Mouse (Mus musculus) adrenal gland, adult 8-10 months (tissue): Measurements from ENCODE around the gene Nrbf2. TPM values are rescaled to one million over a fixed set of nuclear protein-coding genes. Genes with fewer than 3 reads are reported as not detected.

Experiments
- DNase-seq: peaks from one replicate; pipeline ENCODE4 v3.0.0; 2022
- total RNA-seq, 4 experiments: library from RNA; stranded (reverse); gene quantifications; 2 replicates each; pipeline ENCODE4 v1.2.4; 2022

The Nrbf2 gene
- total RNA-seq = 10 to 100 TPM; 12.8 to 17.6 (median 15.5) TPM

- DNase-seq = peak; percentile 85
These were observed at the start of gene Nrbf2 for GRCm38 (mm10) chr10:67285176-67285814. Nrbf2 (minus strand) TSS chr10:67285305.

GRCm38 (mm10) chr10:67330580-67330979 is 45.5 kb upstream of the Nrbf2 start:
- DNase-seq = no peak

GRCm38 (mm10) chr10:67329661-67330060 is 44.6 kb upstream of the Nrbf2 start:
- DNase-seq = no peak

- no peak for DNase-seq
These were observed 43.1 kb upstream of the Nrbf2 start for GRCm38 (mm10) chr10:67328208-67328607.

- DNase-seq = no peak
These were observed 38.9 kb upstream of the Nrbf2 start for GRCm38 (mm10) chr10:67324036-67324435.

- DNase-seq = no peak
These were observed 36.3 kb upstream of the Nrbf2 start for GRCm38 (mm10) chr10:67321396-67321795.

GRCm38 (mm10) chr10:67320207-67320859 is 35.2 kb upstream of the Nrbf2 start:
- DNase-seq = no peak

GRCm38 (mm10) chr10:67319016-67319725 is 34.1 kb upstream of the Nrbf2 start:
- no peak for DNase-seq

- no peak for DNase-seq
These were observed 32.9 kb upstream of the Nrbf2 start for GRCm38 (mm10) chr10:67317931-67318460.

GRCm38 (mm10) chr10:67314811-67315435 is 29.8 kb upstream of the Nrbf2 start:
- peak; percentile 21 for DNase-seq

GRCm38 (mm10) chr10:67312456-67312855 is 27.4 kb upstream of the Nrbf2 start:
- DNase-seq = no peak

GRCm38 (mm10) chr10:67311277-67311959 is 26.3 kb upstream of the Nrbf2 start:
- DNase-seq = peak; percentile 47

GRCm38 (mm10) chr10:67309483-67310138 is 24.5 kb upstream of the Nrbf2 start:
- DNase-seq = no peak

GRCm38 (mm10) chr10:67302340-67302739 is 17.2 kb upstream of the Nrbf2 start:
- no peak for DNase-seq

GRCm38 (mm10) chr10:67301046-67301445 is 15.9 kb upstream of the Nrbf2 start:
- DNase-seq = no peak

- DNase-seq = peak; percentile 38
These were observed 14.2 kb upstream of the Nrbf2 start for GRCm38 (mm10) chr10:67299285-67299684.

GRCm38 (mm10) chr10:67298856-67299255 is 13.8 kb upstream of the Nrbf2 start:
- DNase-seq = no peak

- DNase-seq = no peak
These were observed 12.2 kb upstream of the Nrbf2 start for GRCm38 (mm10) chr10:67297175-67297855.

GRCm38 (mm10) chr10:67296482-67297152 is 11.5 kb upstream of the Nrbf2 start:
- no peak for DNase-seq

GRCm38 (mm10) chr10:67295938-67296466 is 10.9 kb upstream of the Nrbf2 start:
- no peak for DNase-seq
